Mouse (Mus musculus): ENCODE results near the gene Otop2.

GRCm38 (mm10) chr11:115372015-115372414 lies 65.1 kb downstream of the Otop2 start:
- no peak for TF ChIP-seq CHD2 (IDR thresholded peaks at IDR 0.05; ENCODE audit: low read length)
- TF ChIP-seq TBP (conservative IDR thresholded peaks at IDR 0.05; ENCODE audit: low read depth, low read length) = no peak
- no peak for TF ChIP-seq GABPA (IDR thresholded peaks at IDR 0.05; ENCODE audit: insufficient replicate concordance, low read depth, low read length)
- no peak for TF ChIP-seq CTCF (conservative IDR thresholded peaks at IDR 0.05 in 1 of 2, IDR thresholded peaks at IDR 0.05 in 1 of 2; ENCODE audit: low read depth in 2 of 2, low read length in 2 of 2)
- TF ChIP-seq ZNF384 (IDR thresholded peaks at IDR 0.05; ENCODE audit: low read depth, low read length) = no peak
- TF ChIP-seq E2F4 (IDR thresholded peaks at IDR 0.05; ENCODE audit: insufficient replicate concordance, low read depth, low read length) = no peak
- no peak for TF ChIP-seq JUN (IDR thresholded peaks at IDR 0.05; ENCODE audit: insufficient read depth, low read depth, low read length)

All from CH12.LX (cell line).